Mouse (Mus musculus) CH12F3 (cell line): ENCODE measurements around the gene Rab1a.
"Not testable (repeated sequence)": the region's sequence is repeated elsewhere in the genome, so short reads cannot be mapped to it uniquely, and the experiment has no call there.

Experiments
- in situ Hi-C: fragments of 300-500 bp; cut with MboI; formaldehyde crosslinking; loops from 2 replicates; pipeline ENCODE4 v1.14.3; 2020; ENCODE audit warnings: low sequenced_read_pairs

Gene Rab1a

GRCm38 (mm10) chr11:20200713-20201575, at the start of gene Rab1a:
TSS of gene Rab1a (plus strand) at chr11:20201432.
- in situ Hi-C loops: no loop called here

GRCm38 (mm10) chr11:20152107-20152901, 48.9 kb upstream of the Rab1a start:
- in situ Hi-C loops: no loop called here

- in situ Hi-C loops: not testable (repeated sequence)
Observed at GRCm38 (mm10) chr11:20153542-20153941, 47.7 kb upstream of the Rab1a start.

- in situ Hi-C loops: no loop called here
Observed at GRCm38 (mm10) chr11:20158879-20159278, 42.4 kb upstream of the Rab1a start.

GRCm38 (mm10) chr11:20164979-20165867, 36.0 kb upstream of the Rab1a start:
- in situ Hi-C loops: no loop called here

- in situ Hi-C loops: no loop called here
Observed at GRCm38 (mm10) chr11:20165991-20166390, 35.2 kb upstream of the Rab1a start.

GRCm38 (mm10) chr11:20166476-20166875, 34.8 kb upstream of the Rab1a start:
- in situ Hi-C loops: not testable (repeated sequence)

- in situ Hi-C loops: no loop called here
Observed at GRCm38 (mm10) chr11:20168972-20169371, 32.3 kb upstream of the Rab1a start.

GRCm38 (mm10) chr11:20187271-20187670, 14.0 kb upstream of the Rab1a start:
- in situ Hi-C loops: no loop called here

- in situ Hi-C loops: no loop called here
Observed at GRCm38 (mm10) chr11:20193100-20193736, 8.0 kb upstream of the Rab1a start.

GRCm38 (mm10) chr11:20201661-20202101, 449 bp downstream of the Rab1a start:
- in situ Hi-C loops: no loop called here

- in situ Hi-C loops: no loop called here
Observed at GRCm38 (mm10) chr11:20202299-20203011, 1.2 kb downstream of the Rab1a start.

GRCm38 (mm10) chr11:20204321-20204720, 3.1 kb downstream of the Rab1a start:
- in situ Hi-C loops: no loop called here

- in situ Hi-C loops: no loop called here
Observed at GRCm38 (mm10) chr11:20204870-20205446, 3.7 kb downstream of the Rab1a start.

- in situ Hi-C loops: no loop called here
Observed at GRCm38 (mm10) chr11:20205538-20205937, 4.3 kb downstream of the Rab1a start.

GRCm38 (mm10) chr11:20206626-20207223, 5.5 kb downstream of the Rab1a start:
- in situ Hi-C loops: no loop called here

- in situ Hi-C loops: no loop called here
Observed at GRCm38 (mm10) chr11:20207589-20207988, 6.4 kb downstream of the Rab1a start.

GRCm38 (mm10) chr11:20211838-20212237, 10.6 kb downstream of the Rab1a start:
- in situ Hi-C loops: no loop called here

- in situ Hi-C loops: no loop called here
Observed at GRCm38 (mm10) chr11:20214779-20215178, 13.5 kb downstream of the Rab1a start.
